Mouse (Mus musculus) left cerebral cortex, adult 9 months (tissue): ENCODE data around the gene Sf3a2.

Experiments used
- DNase-seq, 2 experiments: peaks; one replicate each; pipeline ENCODE4 v3.0.0; 2022; ENCODE audit warnings: low spot score in 2 of 2

Sf3a2 gene

DNA sequence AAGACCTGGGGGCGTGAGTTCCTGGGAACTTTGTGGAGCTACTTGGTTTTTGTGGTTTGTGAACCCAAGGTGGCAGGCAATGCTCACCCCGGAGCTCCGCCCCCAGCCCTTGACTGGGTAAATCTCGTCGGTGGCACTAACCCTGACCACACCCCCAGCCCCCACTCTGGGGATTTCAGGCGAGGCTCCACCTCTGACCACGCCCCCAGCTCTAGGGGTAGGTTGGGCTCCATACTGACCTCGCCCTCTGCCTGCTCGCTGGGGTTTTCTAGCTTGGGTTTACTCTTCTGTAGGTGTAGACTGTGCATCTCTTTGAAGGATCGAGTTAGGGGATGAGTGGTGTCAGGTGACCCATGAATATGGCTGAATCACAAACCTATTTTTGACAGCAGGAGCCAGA lies 50.6 kb downstream of the Sf3a2 start:
- no peak for DNase-seq
